ENCODE assay signal across 15 mouse cellular contexts in genomic region chr2:148141936-148142335, GRCm38 (mm10).
DNase-seq lines count a peak whose midpoint lies in the region; ATAC-seq and TF ChIP-seq lines count a peak whose summit lies in the region.
"Had no signal": no experiment of that assay in that cellular context is flagged by ENCODE, and none has a peak within 500 bp of the region (broad histone marks: within the 10 kb centered on the region; RNA-seq: fewer than 3 reads in every experiment).

No protein-coding gene starts in this region.

- peak; percentile 95 for TF ChIP-seq EP300 in lung, postnatal 0 days (IDR thresholded peaks at IDR 0.05)

- no peak for TF ChIP-seq CTCF in gastrocnemius, adult 2 months (IDR thresholded peaks at IDR 0.05)
- no peak for TF ChIP-seq CTCF in lung, postnatal 0 days (IDR thresholded peaks at IDR 0.05)
- no peak for TF ChIP-seq CTCF in forebrain, postnatal 0 days (IDR thresholded peaks at IDR 0.05; ENCODE audit: low read depth)

- intact Hi-C loops in gastrocnemius, adult 2 months (cut with DNase I): loop anchor here (10.0 kb wide), 1 partner anchor 193 kb away; no protein-coding TSS in a partner anchor
- intact Hi-C loops in gastrocnemius, postnatal 14 days (cut with DNase I; ENCODE audit: low total_unique reads): no loop called here
- intact Hi-C loops in heart, postnatal 10 days (cut with DNase I): no loop called here

- ATAC-seq in lung, postnatal 0 days: peak; percentile 91
- ATAC-seq in forebrain, postnatal 0 days: no peak
- ATAC-seq in hindbrain, embryonic 11.5 days (ENCODE audit: low FRiP score): no peak
- ATAC-seq: forebrain, embryonic 15.5 days; midbrain, embryonic 16.5 days had no signal

- H3K4me3 ChIP-seq in gastrocnemius, adult 2 months: no peak overlapping the region
- no peak overlapping the region for H3K4me3 ChIP-seq in lung, postnatal 0 days (ENCODE audit: low read depth, low read length)
- H3K4me3 ChIP-seq in forebrain, postnatal 0 days (ENCODE audit: low read depth, low read length): no peak overlapping the region
- H3K4me3 ChIP-seq in hindbrain, embryonic 11.5 days (ENCODE audit: low read depth, low read length): no peak overlapping the region
- H3K4me3 ChIP-seq: embryonic facial prominence, embryonic 12.5 days; forebrain, embryonic 15.5 days; heart, embryonic 13.5 days; liver, embryonic 15.5 days had no signal

- no peaks in the 10 kb centered on the region for H3K9me3 ChIP-seq in lung, postnatal 0 days (ENCODE audit: low read length)
- no peaks in the 10 kb centered on the region for H3K9me3 ChIP-seq in forebrain, postnatal 0 days (ENCODE audit: low read length)
- no peaks in the 10 kb centered on the region for H3K9me3 ChIP-seq in hindbrain, embryonic 11.5 days (ENCODE audit: control insufficient read depth, low read length)
- H3K9me3 ChIP-seq: embryonic facial prominence, embryonic 12.5 days; forebrain, embryonic 15.5 days; heart, embryonic 13.5 days; liver, embryonic 15.5 days had no signal

- H3K9ac ChIP-seq in lung, postnatal 0 days (replicated peaks; ENCODE audit: low read depth): no peak overlapping the region
- no peak overlapping the region for H3K9ac ChIP-seq in forebrain, postnatal 0 days
- no peak overlapping the region for H3K9ac ChIP-seq in hindbrain, embryonic 11.5 days (ENCODE audit: low read depth, low read length)
- H3K9ac ChIP-seq: embryonic facial prominence, embryonic 12.5 days; forebrain, embryonic 15.5 days; heart, embryonic 13.5 days; liver, embryonic 15.5 days had no signal

- H3K36me3 ChIP-seq in lung, postnatal 0 days (ENCODE audit: insufficient read depth, low read length): no peaks in the 10 kb centered on the region
- no peaks in the 10 kb centered on the region for H3K36me3 ChIP-seq in forebrain, postnatal 0 days (ENCODE audit: insufficient read depth)
- H3K36me3 ChIP-seq in hindbrain, embryonic 11.5 days (ENCODE audit: control insufficient read depth, insufficient read depth, low read length): no peaks in the 10 kb centered on the region
- H3K36me3 ChIP-seq: embryonic facial prominence, embryonic 12.5 days; forebrain, embryonic 15.5 days; heart, embryonic 13.5 days; liver, embryonic 15.5 days had no signal

- 38% methylated on average over 4 of the region's 4 CpGs for WGBS in lung, postnatal 0 days
- 84% methylated on average over 4 of the region's 4 CpGs for WGBS in forebrain, postnatal 0 days
- 79% methylated on average over 4 of the region's 4 CpGs for whole genome bisulfite sequencing in hindbrain, embryonic 11.5 days

- H3K4me2 ChIP-seq in lung, postnatal 0 days (replicated peaks; ENCODE audit: low read depth, low read length): no peak overlapping the region
- H3K4me2 ChIP-seq in forebrain, postnatal 0 days (ENCODE audit: low read depth): no peak overlapping the region
- no peak overlapping the region for H3K4me2 ChIP-seq in hindbrain, embryonic 11.5 days (replicated peaks; ENCODE audit: low read depth, low read length)
- H3K4me2 ChIP-seq: embryonic facial prominence, embryonic 12.5 days; forebrain, embryonic 15.5 days; heart, embryonic 13.5 days; liver, embryonic 15.5 days had no signal

- DNase-seq in gastrocnemius, adult 2 months: no peak
- DNase-seq in gastrocnemius, postnatal 14 days: no peak
- DNase-seq in brain, adult 2 months (ENCODE audit: low read depth, low spot score): peak; percentile 68
- DNase-seq in heart, postnatal 10 days: peak; percentile 27 to 31
- peak; percentile 67 for DNase-seq in lung, postnatal 0 days (ENCODE audit: low spot score)
- no peak for DNase-seq in forebrain, postnatal 0 days
- no peak for DNase-seq in thymus, postnatal 4 days
- no peak for DNase-seq in hindbrain, embryonic 11.5 days (ENCODE audit: low spot score)
- DNase-seq: cerebellum, adult 9-11 months; right cerebral cortex, postnatal 4 days had no signal

- no peaks in the 10 kb centered on the region for H3K27me3 ChIP-seq in lung, postnatal 0 days (replicated peaks; ENCODE audit: insufficient read depth, low read length)
- H3K27me3 ChIP-seq in forebrain, postnatal 0 days (ENCODE audit: insufficient read depth, low read length): no peaks in the 10 kb centered on the region
- no peaks in the 10 kb centered on the region for H3K27me3 ChIP-seq in hindbrain, embryonic 11.5 days (ENCODE audit: control insufficient read depth, insufficient read depth, low read length)
- H3K27me3 ChIP-seq: embryonic facial prominence, embryonic 12.5 days; forebrain, embryonic 15.5 days; heart, embryonic 13.5 days; liver, embryonic 15.5 days had no signal

- H3K27ac ChIP-seq in gastrocnemius, adult 2 months: peak overlapping the region; percentile 71
- H3K27ac ChIP-seq in lung, postnatal 0 days (ENCODE audit: low read length): no peak overlapping the region
- H3K27ac ChIP-seq in forebrain, postnatal 0 days (ENCODE audit: low read depth, low read length): no peak overlapping the region
- no peak overlapping the region for H3K27ac ChIP-seq in hindbrain, embryonic 11.5 days (ENCODE audit: low read depth, low read length)
- H3K27ac ChIP-seq: embryonic facial prominence, embryonic 12.5 days; forebrain, embryonic 15.5 days; heart, embryonic 13.5 days; liver, embryonic 15.5 days had no signal

- no peaks in the 10 kb centered on the region for H3K4me1 ChIP-seq in lung, postnatal 0 days (ENCODE audit: insufficient read depth, low read depth, low read length)
- no peaks in the 10 kb centered on the region for H3K4me1 ChIP-seq in forebrain, postnatal 0 days (ENCODE audit: insufficient read depth)
- no peaks in the 10 kb centered on the region for H3K4me1 ChIP-seq in hindbrain, embryonic 11.5 days (replicated peaks; ENCODE audit: control insufficient read depth, insufficient read depth, low read length)
- H3K4me1 ChIP-seq: embryonic facial prominence, embryonic 12.5 days; forebrain, embryonic 15.5 days; heart, embryonic 13.5 days; liver, embryonic 15.5 days had no signal

Comparison
In these comparisons a context has a peak if more than half of its experiments do, and no peak if none do; other contexts are left out.
1. DNase-seq: peak in brain, adult 2 months (single experiment), heart, postnatal 10 days (2 of 2) and lung, postnatal 0 days (single experiment); none in gastrocnemius, adult 2 months (single experiment), gastrocnemius, postnatal 14 days (single experiment), forebrain, postnatal 0 days (single experiment), thymus, postnatal 4 days (single experiment) and hindbrain, embryonic 11.5 days (single experiment).